Mouse (Mus musculus): ENCODE data around the gene Ints4.

The Ints4 gene

GRCm38 (mm10) chr7:97546462-97546861, 65.7 kb downstream of the Ints4 start:
- DNase-seq = no peak

GRCm38 (mm10) chr7:97549301-97549700, 68.5 kb downstream of the Ints4 start:
- no peak for DNase-seq

- no peak for DNase-seq
Measured at GRCm38 (mm10) chr7:97550673-97551072, 69.9 kb downstream of the Ints4 start.

GRCm38 (mm10) chr7:97563576-97563975, 82.8 kb downstream of the Ints4 start:
- DNase-seq = no peak

- DNase-seq = no peak
Measured at GRCm38 (mm10) chr7:97569372-97569771, 88.6 kb downstream of the Ints4 start.

GRCm38 (mm10) chr7:97570389-97570788, 89.6 kb downstream of the Ints4 start:
- no peak for DNase-seq

GRCm38 (mm10) chr7:97578361-97579066, 97.8 kb downstream of the Ints4 start:
- peak; percentile 35 for DNase-seq

- peak; percentile 96 for DNase-seq
Measured at GRCm38 (mm10) chr7:97579067-97579975, 98.6 kb downstream of the Ints4 start, which contains the start of the genes Aamdc and Rsf1. Gene Aamdc, minus strand, starts transcription at chr7:97579497. Gene Rsf1, plus strand, starts transcription at chr7:97579889.

GRCm38 (mm10) chr7:97579976-97580842, 99.5 kb downstream of the Ints4 start:
- DNase-seq = peak; percentile 35

- peak; percentile 84 for DNase-seq
Measured at GRCm38 (mm10) chr7:97580843-97581214, 100.1 kb downstream of the Ints4 start.

- DNase-seq = no peak
Measured at GRCm38 (mm10) chr7:97588506-97588905, 107.8 kb downstream of the Ints4 start.

- DNase-seq = no peak
Measured at GRCm38 (mm10) chr7:97590488-97590887, 109.7 kb downstream of the Ints4 start.

Measured in lung, postnatal 14 days (tissue).